Mouse (Mus musculus): ENCODE results near the gene Zcchc14. TPM values are rescaled to one million over a fixed set of nuclear protein-coding genes. Genes with fewer than 3 reads are reported as not detected.
"Not testable (repeated sequence)": the region's sequence is repeated elsewhere in the genome, so short reads cannot be mapped to it uniquely, and the experiment has no call there.

Gene Zcchc14
- polyA plus RNA-seq, 1 experiment, result 8.2 TPM

DNA sequence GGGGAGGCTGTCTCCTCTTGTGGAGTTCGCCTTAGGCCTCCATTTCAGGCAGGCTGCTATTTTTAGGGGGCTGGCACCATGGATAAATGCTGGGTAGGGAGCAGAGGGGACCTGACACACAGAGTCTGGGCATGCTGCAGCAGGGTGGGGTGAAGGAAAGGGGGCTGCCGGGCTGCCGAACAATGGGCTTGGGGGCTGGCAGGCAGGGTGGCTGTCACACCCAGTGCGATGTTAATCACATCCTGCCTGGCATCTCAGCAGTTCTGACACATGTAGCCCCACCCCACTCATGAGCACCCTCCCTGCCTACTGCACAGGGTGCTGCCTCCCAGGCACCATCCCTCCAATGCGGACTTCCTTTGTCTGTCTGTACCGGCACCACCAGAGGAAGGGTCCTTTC is 15.9 kb upstream of the Zcchc14 start:
- TF ChIP-seq CTCF (IDR thresholded peaks at IDR 0.05; ENCODE audit: low read depth, low read length), result no peak
- no peak for TF ChIP-seq POLR2A (IDR thresholded peaks at IDR 0.05; ENCODE audit: borderline replicate concordance, low read depth, low read length)
- Histone ChIP-seq H3K4me3 (ENCODE audit: insufficient read depth, low read length) (no peak overlapping the region), H3K27ac (ENCODE audit: insufficient read depth, low read depth, low read length) (no peak overlapping the region), H3K4me1 (ENCODE audit: control insufficient read depth, insufficient read depth, low read length) (peaks cover 10% of the 10 kb centered on the region)

DNA sequence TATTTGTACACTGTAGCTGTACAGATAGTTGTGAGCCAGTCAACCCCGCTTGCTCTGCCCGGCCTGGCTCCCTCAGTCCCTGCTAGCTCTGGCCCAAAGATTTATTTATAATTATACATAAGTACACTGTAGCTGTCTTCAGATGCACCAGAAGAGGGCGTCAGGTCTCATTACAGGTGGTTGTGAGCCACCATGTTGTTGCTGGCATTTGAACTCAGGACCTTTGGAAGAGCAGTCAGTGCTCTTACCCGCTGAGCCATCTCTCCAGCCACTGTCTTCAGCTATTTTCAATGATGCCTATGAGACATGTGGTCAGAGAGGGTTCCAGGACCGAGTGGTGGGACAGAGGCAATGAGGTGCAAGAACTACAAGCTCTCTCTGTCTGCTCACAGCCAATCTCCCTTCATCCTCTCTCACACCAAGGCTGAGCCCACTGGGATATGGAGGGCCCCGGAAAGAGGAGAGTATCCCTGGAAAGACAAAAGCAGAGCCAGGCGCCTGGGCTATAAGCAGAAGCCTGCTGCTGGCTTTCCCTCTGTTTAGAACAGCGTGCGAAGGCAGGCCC is 15.3 kb upstream of the Zcchc14 start:
- H3K4me1 ChIP-seq (ENCODE audit: control insufficient read depth, insufficient read depth, low read length); H3K4me3 ChIP-seq (ENCODE audit: insufficient read depth, low read length); H3K27ac ChIP-seq (ENCODE audit: insufficient read depth, low read depth, low read length): not testable (repeated sequence)

GRCm38 (mm10) chr8:121665329-121665728 is 12.6 kb upstream of the Zcchc14 start:
- Histone ChIP-seq H3K4me3 (ENCODE audit: insufficient read depth, low read length) (no peak overlapping the region), H3K27ac (ENCODE audit: insufficient read depth, low read depth, low read length) (no peak overlapping the region), H3K4me1 (ENCODE audit: control insufficient read depth, insufficient read depth, low read length) (peaks cover 10% of the 10 kb centered on the region)
- TF ChIP-seq POLR2A (IDR thresholded peaks at IDR 0.05; ENCODE audit: borderline replicate concordance, low read depth, low read length) (no peak), CTCF (IDR thresholded peaks at IDR 0.05; ENCODE audit: low read depth, low read length) (no peak)

GRCm38 (mm10) chr8:121663101-121663500 is 10.4 kb upstream of the Zcchc14 start:
- H3K4me1 ChIP-seq (ENCODE audit: control insufficient read depth, insufficient read depth, low read length), result no peaks in the 10 kb centered on the region
- TF ChIP-seq POLR2A (IDR thresholded peaks at IDR 0.05; ENCODE audit: borderline replicate concordance, low read depth, low read length) (no peak), CTCF (IDR thresholded peaks at IDR 0.05; ENCODE audit: low read depth, low read length) (no peak)

DNA sequence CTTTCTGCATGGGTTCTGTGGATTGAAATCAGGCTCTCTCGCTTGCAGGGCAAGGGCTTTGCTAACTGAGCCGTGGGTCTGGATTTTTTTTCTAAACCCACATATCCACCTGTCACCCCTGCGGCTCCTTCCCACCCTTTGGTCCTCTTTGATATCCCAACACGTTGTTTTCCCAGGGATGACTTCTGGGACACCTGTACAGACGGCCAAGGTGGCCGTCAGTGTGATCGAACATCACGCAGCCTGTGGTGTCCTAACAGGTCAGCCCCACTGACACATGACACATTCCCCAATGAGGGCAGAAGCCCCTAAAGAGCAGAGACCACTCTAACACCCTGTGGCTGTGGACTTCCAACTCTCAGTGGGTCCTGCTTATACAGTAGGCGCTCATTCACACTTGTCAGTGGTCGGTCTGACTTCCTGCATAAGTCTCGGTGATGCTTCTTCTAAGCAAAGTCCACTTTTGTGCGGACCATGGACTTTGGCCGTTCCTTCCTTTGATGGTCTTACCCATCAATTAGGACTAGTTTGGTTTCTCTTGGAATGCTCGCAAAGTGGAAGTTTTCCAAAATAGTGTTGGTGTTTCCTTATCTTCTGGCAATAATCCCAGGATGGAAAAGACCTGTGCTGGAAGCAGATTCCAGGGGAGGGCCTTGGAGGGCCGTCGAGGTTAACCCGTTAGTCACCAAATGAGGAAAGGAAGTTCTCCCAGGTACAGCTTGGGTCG is 9.1 kb upstream of the Zcchc14 start:
- no peak for TF ChIP-seq CTCF (IDR thresholded peaks at IDR 0.05; ENCODE audit: low read depth, low read length)
- TF ChIP-seq POLR2A (IDR thresholded peaks at IDR 0.05; ENCODE audit: borderline replicate concordance, low read depth, low read length), result no peak
- no peaks in the 10 kb centered on the region for H3K4me1 ChIP-seq (ENCODE audit: control insufficient read depth, insufficient read depth, low read length)
- no peak overlapping the region for H3K27ac ChIP-seq (ENCODE audit: insufficient read depth, low read depth, low read length)
- H3K4me3 ChIP-seq (ENCODE audit: insufficient read depth, low read length), result no peak overlapping the region

More at GRCm38 (mm10) chr8:121663101-121663500, 10.4 kb upstream of the Zcchc14 start:
- H3K27ac ChIP-seq (ENCODE audit: insufficient read depth, low read depth, low read length), result no peak overlapping the region
- no peak overlapping the region for H3K4me3 ChIP-seq (ENCODE audit: insufficient read depth, low read length)

GRCm38 (mm10) chr8:121660602-121661001 is 7.9 kb upstream of the Zcchc14 start:
- no peak overlapping the region for H3K27ac ChIP-seq (ENCODE audit: insufficient read depth, low read depth, low read length)
- TF ChIP-seq POLR2A (IDR thresholded peaks at IDR 0.05; ENCODE audit: borderline replicate concordance, low read depth, low read length) (no peak), CTCF (IDR thresholded peaks at IDR 0.05; ENCODE audit: low read depth, low read length) (no peak)
- no peaks in the 10 kb centered on the region for H3K4me1 ChIP-seq (ENCODE audit: control insufficient read depth, insufficient read depth, low read length)
- H3K4me3 ChIP-seq (ENCODE audit: insufficient read depth, low read length), result no peak overlapping the region

DNA sequence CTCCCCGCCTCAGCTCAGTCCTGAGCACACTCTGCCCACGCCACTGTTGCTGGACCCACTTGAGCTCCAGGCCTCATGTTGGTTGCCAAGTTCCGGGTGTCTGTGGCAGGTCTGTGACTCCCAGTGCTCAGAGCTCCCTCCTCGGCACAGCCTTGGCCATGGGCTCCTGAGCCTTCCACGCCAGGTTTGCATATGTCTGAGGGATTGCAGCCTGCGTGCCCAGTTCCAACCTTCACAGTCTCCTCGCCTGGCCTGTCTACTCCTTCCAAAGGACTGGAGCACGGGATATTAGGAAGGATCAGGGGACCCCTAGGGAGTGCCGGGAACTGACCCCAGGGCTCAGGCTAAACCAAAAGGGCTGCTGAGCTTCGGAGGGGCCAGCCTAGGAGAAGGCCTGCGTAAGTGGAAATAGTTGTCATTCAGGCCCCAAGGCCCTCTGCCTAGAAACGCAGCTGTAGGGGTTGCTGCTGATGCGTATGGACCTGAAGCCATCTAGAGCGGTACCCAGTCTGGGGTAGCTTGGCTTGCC is 2.3 kb upstream of the Zcchc14 start:
- no peak for TF ChIP-seq CTCF (IDR thresholded peaks at IDR 0.05; ENCODE audit: low read depth, low read length)
- TF ChIP-seq POLR2A (IDR thresholded peaks at IDR 0.05; ENCODE audit: borderline replicate concordance, low read depth, low read length), result no peak
- Histone ChIP-seq H3K4me3 (ENCODE audit: insufficient read depth, low read length) (no peak overlapping the region), H3K27ac (ENCODE audit: insufficient read depth, low read depth, low read length) (no peak overlapping the region)

DNA sequence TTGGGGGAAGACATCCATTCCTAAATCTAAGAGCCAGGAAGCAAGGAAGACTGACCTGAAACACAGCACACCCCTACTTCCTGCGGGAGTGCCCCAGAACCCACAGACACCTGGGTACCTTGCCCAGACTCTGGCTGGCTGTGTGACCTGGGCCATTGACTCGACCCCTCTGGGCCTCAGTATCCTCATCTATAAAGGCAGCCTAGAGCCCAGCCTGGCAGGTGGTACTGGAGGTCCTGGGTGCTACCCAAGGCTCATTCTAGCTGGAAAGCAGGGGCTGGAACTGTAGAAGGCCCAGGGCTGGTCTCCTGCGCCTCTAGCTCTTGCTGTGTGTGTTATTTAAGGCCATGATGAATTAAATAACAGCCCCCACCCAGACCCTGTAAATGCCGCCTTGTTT is 1.4 kb upstream of the Zcchc14 start:
- H3K4me3 ChIP-seq (ENCODE audit: insufficient read depth, low read length), result no peak overlapping the region
- H3K4me1 ChIP-seq (ENCODE audit: control insufficient read depth, insufficient read depth, low read length), result peaks cover 23% of the 10 kb centered on the region
- TF ChIP-seq POLR2A (IDR thresholded peaks at IDR 0.05; ENCODE audit: borderline replicate concordance, low read depth, low read length) (no peak), CTCF (IDR thresholded peaks at IDR 0.05; ENCODE audit: low read depth, low read length) (no peak)
- H3K27ac ChIP-seq (ENCODE audit: insufficient read depth, low read depth, low read length), result no peak overlapping the region

More for the DNA sequence above, 2.3 kb upstream of the Zcchc14 start:
- peaks cover 16% of the 10 kb centered on the region for H3K4me1 ChIP-seq (ENCODE audit: control insufficient read depth, insufficient read depth, low read length)

GRCm38 (mm10) chr8:121653340-121654019 is 779 bp upstream of the Zcchc14 start:
- TF ChIP-seq POLR2A (IDR thresholded peaks at IDR 0.05; ENCODE audit: borderline replicate concordance, low read depth, low read length), result no peak
- no peak for TF ChIP-seq CTCF (IDR thresholded peaks at IDR 0.05; ENCODE audit: low read depth, low read length)
- H3K4me1 ChIP-seq (ENCODE audit: control insufficient read depth, insufficient read depth, low read length), result peaks cover 25% of the 10 kb centered on the region
- peak overlapping the region; percentile 66 for H3K4me3 ChIP-seq (ENCODE audit: insufficient read depth, low read length)
- peak overlapping the region; percentile 65 for H3K27ac ChIP-seq (ENCODE audit: insufficient read depth, low read depth, low read length)

DNA sequence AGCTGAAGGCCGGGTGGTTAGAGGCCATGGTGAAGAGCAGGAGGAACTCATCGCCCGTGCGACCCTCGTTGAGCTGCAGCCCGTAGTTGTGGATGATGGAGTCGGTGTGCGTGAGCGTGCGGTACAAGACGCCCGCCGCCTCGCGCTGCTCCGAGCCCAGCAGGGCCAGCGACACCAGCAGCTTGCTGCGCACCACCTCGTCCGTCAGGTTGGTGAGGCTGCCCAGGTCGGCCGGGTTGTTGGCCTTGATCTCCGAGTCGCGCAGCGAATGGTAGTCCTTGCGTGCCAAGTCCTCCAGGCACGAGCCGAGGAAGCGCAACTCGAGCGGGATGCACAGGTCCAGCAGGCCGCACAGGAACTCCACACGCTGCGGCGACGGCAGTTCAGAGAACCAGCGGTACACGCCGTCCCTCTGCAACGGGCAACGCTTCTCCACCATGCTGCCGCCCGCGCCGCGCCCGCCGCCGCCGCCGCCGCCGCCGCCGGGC is 783 bp downstream of the Zcchc14 start:
- no peak for TF ChIP-seq CTCF (IDR thresholded peaks at IDR 0.05; ENCODE audit: low read depth, low read length)
- TF ChIP-seq POLR2A (IDR thresholded peaks at IDR 0.05; ENCODE audit: borderline replicate concordance, low read depth, low read length), result no peak
- peak overlapping the region; percentile 0; the same call in 1 of the 2 replicates for H3K27ac ChIP-seq (ENCODE audit: insufficient read depth, low read depth, low read length)
- peaks cover 39% of the 10 kb centered on the region for H3K4me1 ChIP-seq (ENCODE audit: control insufficient read depth, insufficient read depth, low read length)
- H3K4me3 ChIP-seq (ENCODE audit: insufficient read depth, low read length), result peak overlapping the region; percentile 71
